Comparison of ENCODE assay signal across 22 mouse cellular contexts in the genomic region with DNA sequence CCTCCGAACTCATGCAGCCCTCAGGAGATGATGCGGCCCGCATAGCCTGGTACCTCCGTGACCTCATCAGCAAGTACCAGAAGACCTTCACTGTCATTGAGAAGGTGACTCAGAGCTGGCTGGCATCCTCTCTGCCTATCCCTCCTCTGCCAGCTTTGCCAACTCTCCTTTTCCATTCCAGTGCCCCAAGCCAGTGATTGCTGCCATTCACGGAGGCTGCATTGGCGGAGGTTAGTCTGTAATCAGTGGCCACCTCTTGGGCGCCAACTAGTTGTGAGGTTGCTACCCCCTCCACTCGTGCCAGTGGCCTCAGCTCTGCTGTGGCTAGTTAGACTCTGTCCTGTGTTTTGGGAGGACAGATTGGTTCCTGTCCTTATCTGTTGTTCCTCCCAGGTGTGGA. TPM values are rescaled to one million over a fixed set of nuclear protein-coding genes. Genes with fewer than 3 reads are reported as not detected.
DNase-seq lines count a peak whose midpoint lies in the region; ATAC-seq and TF ChIP-seq lines count a peak whose summit lies in the region.
"Had no signal": no experiment of that assay in that cellular context is flagged by ENCODE, and none has a peak within 500 bp of the region (broad histone marks: within the 10 kb centered on the region; RNA-seq: fewer than 3 reads in every experiment).

No protein-coding gene starts in this region.

- 62% methylated on average over 8 of the region's 8 CpGs for WGBS in heart, adult 2 months
- 94% methylated on average over 8 of the region's 8 CpGs for WGBS in heart, embryonic 10.5 days
- WGBS in stomach, postnatal 0 days: 90% methylated on average over 8 of the region's 8 CpGs

- peak; percentile 58 to 77 for DNase-seq in heart, adult 2 months
- DNase-seq in heart, embryonic 10.5 days (ENCODE audit: low spot score): no peak
- DNase-seq in layer of hippocampus, adult 2 months (ENCODE audit: low spot score in 2 of 2): peak in 1 of 2 experiments; percentile 7
- no peak for DNase-seq in layer of hippocampus, postnatal 36 days
- DNase-seq in adrenal gland, postnatal 36 days: peak; percentile 83 to 85
- peak; percentile 13 for DNase-seq in stomach, postnatal 0 days (ENCODE audit: low spot score)
- DNase-seq in cerebellum, postnatal 14 days: no peak
- DNase-seq: cerebellum, adult 8-10 months; gastrocnemius, postnatal 25 days; liver, embryonic 13.5 days; lung, adult 2 months; lung, postnatal 14 days; thymus, adult 2 months had no signal

- H3K4me3 ChIP-seq in heart, adult 2 months: peak overlapping the region; percentile 25; the same call in 1 of the 2 replicates
- H3K4me3 ChIP-seq in heart, embryonic 10.5 days: no peak overlapping the region
- no peak overlapping the region for H3K4me3 ChIP-seq in layer of hippocampus, adult 2 months
- no peak overlapping the region for H3K4me3 ChIP-seq in stomach, postnatal 0 days (ENCODE audit: low read depth, low read length)
- H3K4me3 ChIP-seq: hindbrain, embryonic 15.5 days; kidney, embryonic 15.5 days; limb, embryonic 12.5 days; liver, embryonic 13.5 days; neural tube, embryonic 15.5 days had no signal

- H3K27me3 ChIP-seq in heart, adult 2 months (ENCODE audit: control insufficient read depth, insufficient read depth, low read length): no peaks in the 10 kb centered on the region
- H3K27me3 ChIP-seq in heart, embryonic 10.5 days (ENCODE audit: insufficient read depth, poor library complexity, severe bottlenecking): no peaks in the 10 kb centered on the region
- H3K27me3 ChIP-seq in stomach, postnatal 0 days (ENCODE audit: control insufficient read depth, insufficient read depth, low read length): no peaks in the 10 kb centered on the region
- H3K27me3 ChIP-seq: hindbrain, embryonic 15.5 days; kidney, embryonic 15.5 days; limb, embryonic 12.5 days; liver, embryonic 13.5 days; neural tube, embryonic 15.5 days had no signal

- peak overlapping the region; percentile 83 for H3K27ac ChIP-seq in heart, adult 2 months
- no peak overlapping the region for H3K27ac ChIP-seq in heart, embryonic 10.5 days
- H3K27ac ChIP-seq in layer of hippocampus, adult 2 months: peak overlapping the region; percentile 36; the same call in 1 of the 2 replicates
- H3K27ac ChIP-seq in stomach, postnatal 0 days (replicated peaks): no peak overlapping the region
- H3K27ac ChIP-seq: hindbrain, embryonic 15.5 days; kidney, embryonic 15.5 days; limb, embryonic 12.5 days; liver, embryonic 13.5 days; neural tube, embryonic 15.5 days had no signal

- no peaks in the 10 kb centered on the region for H3K9me3 ChIP-seq in heart, embryonic 10.5 days
- H3K9me3 ChIP-seq in stomach, postnatal 0 days (ENCODE audit: control insufficient read depth, low read length): no peaks in the 10 kb centered on the region
- H3K9me3 ChIP-seq: hindbrain, embryonic 15.5 days; kidney, embryonic 15.5 days; limb, embryonic 12.5 days; liver, embryonic 13.5 days; neural tube, embryonic 15.5 days had no signal

- H3K36me3 ChIP-seq in heart, adult 2 months (ENCODE audit: control insufficient read depth, insufficient read depth, low read length): peaks cover 21% of the 10 kb centered on the region
- peaks cover 30% of the 10 kb centered on the region for H3K36me3 ChIP-seq in heart, embryonic 10.5 days
- H3K36me3 ChIP-seq in stomach, postnatal 0 days (ENCODE audit: control insufficient read depth, insufficient read depth, low read length): peaks cover 12% of the 10 kb centered on the region; the same call in 1 of the 2 replicates

- intact Hi-C loops in heart, adult 2 months (cut with DNase I): loop anchor here (5.0 kb wide), 1 partner anchor 37 kb away; no protein-coding TSS in a partner anchor

- H3K4me1 ChIP-seq in heart, adult 2 months (ENCODE audit: control insufficient read depth, insufficient read depth, low read length): peaks cover 6% of the 10 kb centered on the region
- H3K4me1 ChIP-seq in heart, embryonic 10.5 days: peaks cover 23% of the 10 kb centered on the region
- no peaks in the 10 kb centered on the region for H3K4me1 ChIP-seq in stomach, postnatal 0 days (replicated peaks; ENCODE audit: control insufficient read depth, insufficient read depth)

- 0 out of 2 replicates have a peak, but pooled peaks have one; percentile 52 for TF ChIP-seq POLR2A in heart, adult 2 months (IDR thresholded peaks at IDR 0.05; ENCODE audit: insufficient read depth, low read depth, low read length)

- H3K4me2 ChIP-seq in stomach, postnatal 0 days (replicated peaks; ENCODE audit: low read depth): no peak overlapping the region
- H3K4me2 ChIP-seq: hindbrain, embryonic 15.5 days; kidney, embryonic 15.5 days; limb, embryonic 12.5 days; liver, embryonic 13.5 days; midbrain, embryonic 11.5 days; neural tube, embryonic 15.5 days had no signal

- TF ChIP-seq EP300 in heart, adult 2 months (IDR thresholded peaks at IDR 0.05; ENCODE audit: insufficient read depth, low read depth, low read length): 0 out of 2 replicates have a peak, but pooled peaks have one; percentile 17
- no peak for TF ChIP-seq EP300 in stomach, postnatal 0 days (optimal IDR thresholded peaks at IDR 0.05)

- H3K9ac ChIP-seq in heart, adult 2 months (ENCODE audit: low read depth, low read length): no peak overlapping the region
- H3K9ac ChIP-seq in stomach, postnatal 0 days (ENCODE audit: low read length): no peak overlapping the region
- H3K9ac ChIP-seq: hindbrain, embryonic 15.5 days; kidney, embryonic 15.5 days; limb, embryonic 12.5 days; liver, embryonic 13.5 days; neural tube, embryonic 15.5 days had no signal

- peak; percentile 19; the same call in 1 of the 2 replicates for TF ChIP-seq CTCF in heart, adult 2 months (IDR thresholded peaks at IDR 0.05)
- no peak for TF ChIP-seq CTCF in layer of hippocampus, adult 2 months (conservative IDR thresholded peaks at IDR 0.05)
- no peak for TF ChIP-seq CTCF in stomach, postnatal 0 days (IDR thresholded peaks at IDR 0.05; ENCODE audit: low read depth)

- no peak for ATAC-seq in stomach, postnatal 0 days (ENCODE audit: low FRiP score, low TSS enrichment)
- ATAC-seq: forebrain, embryonic 14.5 days had no signal

- no peaks in the 10 kb centered on the region for H3K79me2 ChIP-seq in heart, adult 2 months (replicated peaks; ENCODE audit: control insufficient read depth, insufficient read depth, low read length)

RNA-seq across cellular contexts. Expression of a gene that starts 3.8 kb away (rescaled TPM):
- total RNA-seq in heart, adult 2 months (2021): 10 to 100 TPM; 18.5 to 27.6 TPM
- 63.6 and 121 TPM in 2 replicates for polyA plus RNA-seq in heart, adult 2 months (2012; rRNA removed)
- 2.8 and 3.6 TPM in 2 replicates for polyA plus RNA-seq in heart, embryonic 10.5 days (2016; fragmentation: Nextera tagmentation; extraction: Ambion mirVana)
- total RNA-seq in layer of hippocampus, adult 2 months (2021): 1 to 10 TPM; 4.4 to 6.8 TPM
- 1 to 10 TPM; 3.6 to 6.1 TPM for total RNA-seq in layer of hippocampus, postnatal 36 days (2021)
- 10 to 100 TPM; 11.3 to 12.7 TPM for total RNA-seq in adrenal gland, postnatal 36 days (2021)
- 469 and 489 TPM in 2 replicates for polyA plus RNA-seq in stomach, postnatal 0 days (2015; fragmentation: Nextera tagmentation; extraction: Ambion mirVana)

RNA-seq across cellular contexts. Expression of a gene that starts 4.8 kb away (rescaled TPM):
- total RNA-seq in heart, adult 2 months (2021): 1,000 to 10,000 TPM; 1,826 to 2,229 TPM
- polyA plus RNA-seq in heart, adult 2 months (2012; rRNA removed): 2,087 and 2,697 TPM in 2 replicates
- 118 and 136 TPM in 2 replicates for polyA plus RNA-seq in heart, embryonic 10.5 days (2016; fragmentation: Nextera tagmentation; extraction: Ambion mirVana)
- total RNA-seq in layer of hippocampus, adult 2 months (2021): 10 to 100 TPM; 66.4 to 68.8 TPM
- 10 to 100 TPM; 60.8 to 61.8 TPM for total RNA-seq in layer of hippocampus, postnatal 36 days (2021)
- total RNA-seq in adrenal gland, postnatal 36 days (2021): 100 to 1,000 TPM; 543 to 577 TPM
- polyA plus RNA-seq in stomach, postnatal 0 days (2015; fragmentation: Nextera tagmentation; extraction: Ambion mirVana): 426 and 435 TPM in 2 replicates

RNA-seq across cellular contexts. Expression of a gene that starts 21.5 kb away (rescaled TPM):
- total RNA-seq in heart, adult 2 months (2021): 100 to 1,000 TPM; 192 to 206 TPM
- polyA plus RNA-seq in heart, adult 2 months (2012; rRNA removed): 208 and 348 TPM in 2 replicates
- polyA plus RNA-seq in heart, embryonic 10.5 days (2016; fragmentation: Nextera tagmentation; extraction: Ambion mirVana): 213 and 221 TPM in 2 replicates
- total RNA-seq in layer of hippocampus, adult 2 months (2021): 100 to 1,000 TPM; 410 to 476 TPM
- 100 to 1,000 TPM; 417 to 431 TPM for total RNA-seq in layer of hippocampus, postnatal 36 days (2021)
- 100 to 1,000 TPM; 415 to 420 TPM for total RNA-seq in adrenal gland, postnatal 36 days (2021)
- polyA plus RNA-seq in stomach, postnatal 0 days (2015; fragmentation: Nextera tagmentation; extraction: Ambion mirVana): 153 and 156 TPM in 2 replicates

RNA-seq across cellular contexts. Expression of a gene that starts 33.8 kb away (rescaled TPM):
- under 1 TPM in 1 of 2 experiments, not detected in 1; 0.61 TPM for total RNA-seq in heart, adult 2 months (2021)
- 1.6 and 4.0 TPM in 2 replicates for polyA plus RNA-seq in heart, adult 2 months (2012; rRNA removed)
- polyA plus RNA-seq in heart, embryonic 10.5 days (2016; fragmentation: Nextera tagmentation; extraction: Ambion mirVana): 0.24 and 0.81 TPM in 2 replicates
- total RNA-seq in layer of hippocampus, adult 2 months (2021): not detected
- total RNA-seq in layer of hippocampus, postnatal 36 days (2021): not detected
- total RNA-seq in adrenal gland, postnatal 36 days (2021): under 1 TPM; 0.72 to 0.86 TPM
- polyA plus RNA-seq in stomach, postnatal 0 days (2015; fragmentation: Nextera tagmentation; extraction: Ambion mirVana): 296 and 301 TPM in 2 replicates
- total RNA-seq: gastrocnemius, postnatal 25 days; hematopoietic stem cell, adult 5-6 weeks; layer of hippocampus, adult 18-20 months; layer of hippocampus, postnatal 25 days had no signal

RNA-seq across cellular contexts. Expression of a gene that starts 41.1 kb away (rescaled TPM):
- total RNA-seq in heart, adult 2 months (2021): 1 to 10 TPM; 1.3 to 2.0 TPM
- 3.2 and 3.3 TPM in 2 replicates for polyA plus RNA-seq in heart, adult 2 months (2012; rRNA removed)
- polyA plus RNA-seq in heart, embryonic 10.5 days (2016; fragmentation: Nextera tagmentation; extraction: Ambion mirVana): 3.8 and 5.2 TPM in 2 replicates
- 1 to 10 TPM; 2.6 to 4.5 TPM for total RNA-seq in layer of hippocampus, adult 2 months (2021)
- total RNA-seq in layer of hippocampus, postnatal 36 days (2021): 1 to 10 TPM; 2.5 TPM
- 1 to 10 TPM; 2.5 to 2.8 TPM for total RNA-seq in adrenal gland, postnatal 36 days (2021)
- 2.1 and 2.6 TPM in 2 replicates for polyA plus RNA-seq in stomach, postnatal 0 days (2015; fragmentation: Nextera tagmentation; extraction: Ambion mirVana)

Comparison
In these comparisons a context has a peak if more than half of its experiments do, and no peak if none do; other contexts are left out.
1. DNase-seq: peak in heart, adult 2 months (2 of 2), adrenal gland, postnatal 36 days (2 of 2) and stomach, postnatal 0 days (single experiment); none in heart, embryonic 10.5 days (single experiment), layer of hippocampus, postnatal 36 days (0 of 2) and cerebellum, postnatal 14 days (0 of 2).
2. H3K27ac ChIP-seq: peak in heart, adult 2 months (single experiment) and layer of hippocampus, adult 2 months (single experiment); none in heart, embryonic 10.5 days (single experiment) and stomach, postnatal 0 days (single experiment).
3. RNA of a gene that starts 4.8 kb away (total RNA-seq): 1,826 to 2,229 TPM in heart, adult 2 months and 543 to 577 TPM in adrenal gland, postnatal 36 days; 66.4 to 68.8 TPM in layer of hippocampus, adult 2 months and 60.8 to 61.8 TPM in layer of hippocampus, postnatal 36 days; every median in the first group is over 4 times any median in the second.